Mouse (Mus musculus) ES-E14 (cell line): ENCODE data around the gene Pla2r1. TPM values are rescaled to one million over a fixed set of nuclear protein-coding genes. Genes with fewer than 3 reads are reported as not detected.

Source experiments
- DNase-seq: peaks from one replicate; pipeline ENCODE4 v3.0.0-alpha.2; 2013; ENCODE audit warnings: low read depth, low spot score
- H3K27ac ChIP-seq: 2 replicates; pipeline ENCODE4 v1.5.1; 2012; ENCODE audit warnings: low read depth, mild to moderate bottlenecking, low read length, moderate library complexity, mixed read lengths; ENCODE audit not compliant: poor library complexity, insufficient read depth, severe bottlenecking
- H3K36me3 ChIP-seq: 2 replicates; pipeline ENCODE4 v1.6.1; 2012; ENCODE audit warnings: mild to moderate bottlenecking, low read length, moderate library complexity, mixed read lengths; ENCODE audit not compliant: control insufficient read depth, poor library complexity, insufficient read depth, severe bottlenecking
- H3K4me1 ChIP-seq, 2 experiments: fragments of 150-350 bp in 1 of 2; sonication (generic) in 1 of 2; 2 replicates each; pipeline ENCODE4 v1.6.1; 2012; ENCODE audit warnings: low read length in 2 of 2, mild to moderate bottlenecking in 1 of 2, mixed read lengths in 1 of 2; ENCODE audit not compliant: control insufficient read depth in 2 of 2, insufficient read depth in 2 of 2, poor library complexity in 1 of 2
- H3K4me3 ChIP-seq, 2 experiments: fragments of 150-350 bp in 1 of 2; sonication (generic) in 1 of 2; 2 replicates each; pipeline ENCODE4 v1.5.1; 2012; ENCODE audit warnings: low read length in 2 of 2, low read depth in 1 of 2, mild to moderate bottlenecking in 1 of 2, mixed read lengths in 1 of 2; ENCODE audit not compliant: insufficient read depth in 1 of 2, poor library complexity in 1 of 2, severe bottlenecking in 1 of 2
- H3K9ac ChIP-seq: 2 replicates; pipeline ENCODE4 v1.6.1; 2012; ENCODE audit warnings: low read depth, mild to moderate bottlenecking, low read length, mixed read lengths; ENCODE audit not compliant: poor library complexity, insufficient read depth, severe bottlenecking
- H3K9me3 ChIP-seq: fragments of 150-350 bp; sonication (generic); 2 replicates; pipeline ENCODE4 v1.6.1; 2012; ENCODE audit warnings: low read depth, mild to moderate bottlenecking, low read length; ENCODE audit not compliant: control insufficient read depth, insufficient read depth
- CHD2 ChIP-seq: IDR thresholded peaks from 2 replicates; pipeline ENCODE4 v1.6.1; 2014; ENCODE audit warnings: mild to moderate bottlenecking, low read depth, low read length, inconsistent platforms
- HCFC1 ChIP-seq: IDR thresholded peaks from 2 replicates; pipeline ENCODE4 v1.6.1; 2012; ENCODE audit warnings: low read length, inconsistent platforms, borderline replicate concordance; ENCODE audit not compliant: insufficient read depth
- MAFK ChIP-seq: IDR thresholded peaks from 2 replicates; pipeline ENCODE4 v1.6.1; 2014; ENCODE audit warnings: mild to moderate bottlenecking, low read depth, low read length, inconsistent platforms; ENCODE audit not compliant: insufficient read depth
- ZC3H11A ChIP-seq: IDR thresholded peaks from 2 replicates; pipeline ENCODE4 v1.6.1; 2012; ENCODE audit warnings: low read depth, mild to moderate bottlenecking, inconsistent platforms, low read length, borderline replicate concordance
- ZNF384 ChIP-seq: IDR thresholded peaks from 2 replicates; pipeline ENCODE4 v1.6.1; 2012; ENCODE audit warnings: low read depth, low read length, inconsistent platforms
- in situ Hi-C, 2 experiments: fragments of 600-800 bp; cut with MboI; formaldehyde crosslinking; loops; one replicate each; pipeline ENCODE4 v1.15.1; 2025; ENCODE audit warnings: low sequenced_read_pairs in 2 of 2, inconsistent platforms in 1 of 2; ENCODE audit not compliant: unreplicated experiment in 2 of 2
- total RNA-seq: library from RNA; depleted of rRNA; stranded (reverse); fragments of 300-350 nt; gene quantifications from 2 replicates; pipeline ENCODE4 v1.2.3, GENCODE M21; 2012

Gene Pla2r1
- total RNA-seq, 1 experiment: 0.89 TPM

- TF ChIP-seq MAFK: no peak
- TF ChIP-seq ZNF384: no peak
- TF ChIP-seq HCFC1: no peak
- no peak for TF ChIP-seq CHD2
- no peak for TF ChIP-seq ZC3H11A
- Histone ChIP-seq H3K9ac (no peak overlapping the region), H3K27ac (no peak overlapping the region), H3K4me3 (peak overlapping the region; percentile 31 to 62; a peak in 3 of 4 replicates), H3K9me3 (no peaks in the 10 kb centered on the region), H3K4me1 (peaks cover 0 to 9% of the 10 kb centered on the region in 2 experiments; a peak in 1 of 4 replicates), H3K36me3 (no peaks in the 10 kb centered on the region)
- in situ Hi-C loops: no loop called here
- no peak for DNase-seq
Observed at GRCm38 (mm10) chr2:60552177-60552901, 769 bp downstream of the Pla2r1 start.

- in situ Hi-C loops: no loop called here
- Histone ChIP-seq H3K4me1 (peaks cover 0 to 9% of the 10 kb centered on the region in 2 experiments; a peak in 1 of 4 replicates), H3K36me3 (no peaks in the 10 kb centered on the region), H3K27ac (no peak overlapping the region), H3K9ac (no peak overlapping the region), H3K4me3 (no peak overlapping the region), H3K9me3 (no peaks in the 10 kb centered on the region)
- DNase-seq: no peak
- TF ChIP-seq ZNF384 (no peak), HCFC1 (no peak), MAFK (no peak), ZC3H11A (no peak), CHD2 (no peak)
Observed at GRCm38 (mm10) chr2:60551673-60552072, 1.4 kb downstream of the Pla2r1 start.

- Histone ChIP-seq H3K4me1 (peaks cover 0 to 9% of the 10 kb centered on the region in 2 experiments; a peak in 1 of 4 replicates), H3K27ac (no peak overlapping the region), H3K9me3 (no peaks in the 10 kb centered on the region), H3K4me3 (no peak overlapping the region), H3K9ac (no peak overlapping the region), H3K36me3 (no peaks in the 10 kb centered on the region)
- in situ Hi-C loops: no loop called here
- TF ChIP-seq CHD2 (no peak), MAFK (no peak), HCFC1 (no peak), ZC3H11A (no peak), ZNF384 (no peak)
- DNase-seq: no peak
Observed at GRCm38 (mm10) chr2:60550521-60550920, 2.6 kb downstream of the Pla2r1 start.

- Histone ChIP-seq H3K4me3 (no peak overlapping the region), H3K27ac (no peak overlapping the region), H3K4me1 (peaks cover 0 to 9% of the 10 kb centered on the region in 2 experiments; a peak in 1 of 4 replicates), H3K9me3 (no peaks in the 10 kb centered on the region), H3K36me3 (no peaks in the 10 kb centered on the region), H3K9ac (no peak overlapping the region)
- in situ Hi-C loops: no loop called here
- no peak for DNase-seq
- TF ChIP-seq MAFK: no peak
- no peak for TF ChIP-seq ZC3H11A
- no peak for TF ChIP-seq CHD2
- no peak for TF ChIP-seq ZNF384
- TF ChIP-seq HCFC1: no peak
Observed at GRCm38 (mm10) chr2:60549851-60550250, 3.3 kb downstream of the Pla2r1 start.

- in situ Hi-C loops: no loop called here
- Histone ChIP-seq H3K27ac (no peak overlapping the region), H3K9ac (no peak overlapping the region), H3K4me1 (no peaks in the 10 kb centered on the region), H3K4me3 (no peak overlapping the region), H3K36me3 (no peaks in the 10 kb centered on the region), H3K9me3 (no peaks in the 10 kb centered on the region)
- DNase-seq: no peak
- no peak for TF ChIP-seq HCFC1
- TF ChIP-seq ZC3H11A: no peak
- no peak for TF ChIP-seq ZNF384
- TF ChIP-seq MAFK: no peak
- TF ChIP-seq CHD2: no peak
Observed at GRCm38 (mm10) chr2:60546082-60546481, 7.0 kb downstream of the Pla2r1 start.
